Mouse (Mus musculus): ENCODE results near the gene Clnk.

Gene Clnk

DNA sequence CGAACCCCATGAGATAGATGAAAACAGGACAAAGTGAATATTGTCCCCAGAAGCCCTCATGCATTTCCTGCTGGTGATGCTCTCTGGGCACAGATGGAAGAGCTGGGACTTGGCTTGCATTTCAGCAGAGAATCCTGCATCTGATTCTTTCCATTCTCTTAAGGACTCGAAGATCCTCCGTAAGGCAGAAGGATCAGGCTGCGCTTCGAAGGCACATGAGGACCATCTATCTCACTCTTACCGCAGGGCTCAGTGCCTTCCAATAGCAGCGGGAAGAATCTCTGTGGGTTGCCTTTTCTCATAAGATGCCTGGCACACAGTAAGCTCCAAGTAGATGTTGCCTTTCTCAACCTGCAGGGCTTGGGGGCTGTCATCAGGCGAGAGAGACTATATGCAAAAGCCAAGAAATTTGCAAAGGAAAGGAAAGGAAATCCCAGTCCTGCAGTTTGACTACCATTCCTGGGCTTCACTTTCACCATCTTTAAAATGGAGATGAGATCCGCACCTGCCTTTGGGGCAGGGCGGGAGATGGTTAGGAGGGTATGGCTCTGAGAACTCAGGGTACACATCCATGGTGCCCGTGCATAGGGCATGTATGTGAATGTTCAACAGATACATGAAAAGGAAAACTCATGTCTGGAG, 167.6 kb downstream of the Clnk start:
- DNase-seq (ENCODE audit: low read depth), result no peak

DNA sequence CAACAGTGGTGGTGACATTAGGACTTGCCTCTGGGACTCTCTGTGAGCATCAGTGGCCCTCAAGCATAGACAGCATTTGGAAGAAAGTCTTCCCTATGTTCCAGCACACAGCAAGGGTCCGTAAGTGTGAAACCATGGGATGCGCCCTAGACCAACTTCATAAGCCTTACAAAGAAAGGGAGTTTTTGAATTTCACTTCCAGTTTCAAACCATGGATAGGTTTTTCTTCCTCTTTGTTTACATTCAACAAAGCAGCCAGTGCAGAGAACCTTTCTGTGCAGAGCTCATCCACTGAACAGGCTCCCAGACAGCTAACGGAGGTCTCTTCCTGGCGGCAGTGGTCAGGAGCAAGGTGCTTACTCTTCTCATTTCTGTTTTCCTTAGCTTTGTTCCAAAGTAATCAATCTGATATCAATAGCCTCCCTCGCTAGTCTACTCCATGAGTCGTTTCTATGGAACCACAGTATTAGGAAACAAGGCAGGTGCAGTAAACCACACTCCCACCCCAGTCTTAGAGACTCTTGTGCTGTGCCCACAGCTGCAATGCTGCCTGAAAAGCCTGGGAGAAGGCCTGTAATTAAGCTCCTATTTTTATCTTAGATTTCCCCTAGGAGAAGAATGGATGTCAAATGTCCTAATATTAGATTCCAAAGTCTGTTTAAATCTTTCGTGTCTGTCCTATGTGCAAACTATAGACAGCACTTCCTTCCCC, 169.1 kb downstream of the Clnk start:
- no peak for DNase-seq (ENCODE audit: low read depth)

DNA sequence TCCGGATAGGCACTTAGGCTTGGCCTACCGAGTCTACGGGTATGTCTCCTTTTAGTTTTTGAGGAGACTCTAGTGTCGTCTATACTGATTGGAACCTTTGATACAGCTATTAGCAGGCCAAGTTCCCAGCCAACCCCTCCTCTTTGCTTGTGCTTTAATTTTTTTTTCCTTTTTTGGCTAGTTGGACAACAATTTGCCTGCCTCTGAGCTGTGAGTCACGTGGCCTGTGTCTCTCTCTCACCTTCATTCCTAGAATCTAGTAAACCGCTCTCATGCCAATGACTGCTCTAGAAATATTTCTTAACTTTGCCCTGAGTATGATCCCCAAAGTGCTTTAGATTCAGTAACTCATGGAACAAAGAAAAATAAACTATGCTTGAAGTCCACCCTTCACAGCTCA, 173.7 kb downstream of the Clnk start:
- DNase-seq (ENCODE audit: low read depth), result no peak

DNA sequence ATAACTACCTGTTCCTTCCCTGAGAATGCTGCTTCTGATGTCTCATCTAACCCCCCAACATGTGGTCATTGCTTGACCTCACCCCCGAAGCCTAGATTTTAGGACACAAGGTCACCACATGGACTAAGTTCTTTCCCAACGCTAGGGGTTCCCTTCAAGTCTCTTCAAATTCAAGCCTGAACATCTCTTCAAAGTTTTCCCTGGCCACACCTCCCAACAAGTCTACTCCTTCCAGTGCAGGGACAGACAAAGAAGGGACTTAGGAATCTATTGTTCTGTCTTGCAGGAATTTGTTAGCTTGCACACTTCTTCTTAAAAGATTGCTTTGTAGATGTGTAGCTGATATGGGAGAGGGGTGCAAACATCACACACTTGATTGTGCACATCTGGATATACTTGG, 174.5 kb downstream of the Clnk start:
- DNase-seq (ENCODE audit: low read depth), result no peak

DNA sequence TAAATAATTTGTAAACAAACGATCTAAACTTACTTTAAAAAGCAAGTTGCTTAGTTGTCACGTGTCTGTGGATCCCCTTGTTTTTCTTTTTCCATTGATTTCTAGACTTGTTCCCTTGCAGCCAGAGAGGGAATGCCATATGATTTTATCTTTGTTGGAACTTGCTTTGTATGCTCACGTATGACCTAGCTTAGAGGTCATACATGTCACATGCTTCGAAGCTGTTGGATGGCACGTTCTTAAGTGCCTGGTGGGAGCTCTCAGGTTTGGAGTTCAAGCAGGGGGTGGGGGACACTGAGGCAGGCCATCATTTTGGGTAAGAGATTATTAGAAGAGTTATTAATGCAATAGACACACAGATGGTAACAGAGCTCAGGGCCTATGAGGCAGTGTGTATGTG, 178.1 kb downstream of the Clnk start:
- no peak for DNase-seq (ENCODE audit: low read depth)

DNA sequence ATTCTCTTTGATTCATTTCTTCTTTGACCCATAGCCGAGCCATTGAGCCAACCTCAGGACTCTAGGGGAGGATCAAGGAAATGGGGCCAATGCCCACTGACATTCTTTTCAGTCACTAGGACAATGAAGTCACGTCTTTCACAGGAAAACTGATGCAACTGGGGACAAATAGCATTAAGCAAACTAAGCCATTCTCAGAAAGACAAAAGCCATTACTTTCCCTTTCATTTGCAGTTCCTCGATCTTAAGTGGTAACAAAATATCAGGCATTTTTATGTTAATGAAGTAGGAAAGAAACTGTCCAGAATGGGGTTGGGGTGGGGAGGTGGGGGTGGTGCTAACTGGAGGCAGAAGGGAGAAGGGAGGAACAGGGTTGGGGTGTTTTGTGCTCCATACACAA, 178.6 kb downstream of the Clnk start:
- DNase-seq (ENCODE audit: low read depth), result no peak

DNA sequence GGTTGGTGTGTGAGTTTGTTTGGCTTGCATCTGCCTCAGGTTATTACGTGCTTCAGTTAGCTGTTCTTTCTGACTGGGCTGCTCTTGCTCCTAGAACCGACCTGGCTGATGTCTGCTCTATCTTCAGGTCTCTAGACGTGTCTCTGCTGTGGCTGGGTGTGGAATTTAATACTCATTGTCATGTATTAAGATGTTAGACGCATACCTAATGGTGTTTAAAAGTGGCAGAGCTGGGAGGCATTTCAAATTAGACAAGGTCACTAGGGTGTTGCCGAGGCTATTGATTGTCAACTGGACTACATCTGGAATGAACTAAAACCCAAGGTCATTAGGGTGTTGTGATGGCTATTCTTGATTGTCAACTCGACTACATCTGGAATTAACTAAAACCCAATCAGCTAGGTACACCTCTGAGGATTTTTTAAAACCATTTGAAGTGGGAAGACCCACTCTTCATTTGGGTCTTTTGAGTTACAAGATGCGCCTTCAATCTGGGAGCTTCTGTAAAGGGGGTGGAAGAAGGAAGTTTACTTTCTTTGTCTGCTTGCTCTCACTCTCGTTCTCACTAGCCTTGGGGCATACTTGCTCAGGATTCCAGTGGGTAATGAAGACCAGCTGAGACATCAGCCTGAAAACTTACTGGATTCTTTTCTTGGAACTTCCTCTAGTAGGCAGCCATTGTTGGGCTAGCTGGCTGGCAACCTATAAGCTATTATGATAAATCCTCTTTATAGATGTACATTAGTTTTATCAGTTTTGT, 179.8 kb downstream of the Clnk start:
- DNase-seq (ENCODE audit: low read depth), result no peak

DNA sequence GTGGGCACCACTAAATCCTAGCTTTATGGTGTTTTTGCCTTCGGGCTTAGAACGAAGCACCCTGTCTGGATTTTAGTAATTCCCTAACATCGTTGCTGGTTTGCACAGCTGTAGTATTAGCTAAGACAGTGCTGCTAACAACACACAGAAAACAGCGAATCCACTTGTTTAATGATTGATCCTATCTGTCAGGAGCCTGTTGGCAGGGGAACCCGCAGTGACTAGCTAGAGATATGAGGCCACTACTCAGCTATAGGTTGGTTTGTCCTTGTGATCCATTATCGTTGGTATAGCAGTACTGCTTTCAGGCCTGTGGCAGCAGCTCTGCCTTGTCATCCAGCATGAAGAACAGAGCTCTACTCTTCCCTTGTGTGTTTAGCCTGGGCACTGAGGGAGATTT, 183.8 kb downstream of the Clnk start:
- DNase-seq (ENCODE audit: low read depth), result no peak

DNA sequence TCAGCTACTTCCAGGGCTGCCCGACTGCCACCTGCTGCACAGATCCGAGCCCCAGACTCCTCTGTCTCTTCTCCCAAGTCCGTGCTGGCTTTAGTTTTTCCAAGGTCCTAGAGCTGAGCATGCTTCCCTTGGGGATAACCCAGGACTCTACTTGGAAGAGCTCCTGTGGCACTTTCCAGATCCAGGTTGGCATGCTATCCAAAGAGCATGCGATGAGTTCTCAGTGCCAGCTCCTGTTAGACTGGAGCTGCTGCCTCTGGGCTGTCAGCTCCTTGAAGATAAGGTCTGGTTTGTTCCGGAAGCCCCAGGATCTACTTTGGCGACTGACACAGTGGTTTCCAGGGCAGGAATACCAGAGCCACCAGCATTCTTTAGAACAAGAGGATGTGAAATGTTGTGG, 187.4 kb downstream of the Clnk start:
- no peak for DNase-seq (ENCODE audit: low read depth)

DNA sequence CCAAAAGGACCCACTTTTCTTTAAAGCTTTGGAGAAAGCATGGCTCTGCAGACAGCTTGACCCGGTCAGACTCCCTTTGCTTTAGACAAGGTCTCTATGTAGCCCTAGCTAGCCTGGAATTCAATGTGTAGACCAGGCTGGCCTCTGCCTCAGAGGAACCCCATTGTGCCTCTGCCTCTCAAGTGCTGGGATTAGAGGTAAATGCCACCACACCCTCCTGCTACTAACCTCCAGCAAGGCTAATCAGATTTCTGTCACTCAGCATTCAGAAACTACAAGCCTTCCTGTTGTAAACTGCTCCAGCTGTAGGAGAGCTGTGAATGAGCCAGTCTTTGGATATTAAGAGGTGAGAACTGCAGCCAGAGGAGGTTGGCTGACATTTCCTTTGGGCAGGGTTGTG, 188.9 kb downstream of the Clnk start:
- no peak for DNase-seq (ENCODE audit: low read depth)

DNA sequence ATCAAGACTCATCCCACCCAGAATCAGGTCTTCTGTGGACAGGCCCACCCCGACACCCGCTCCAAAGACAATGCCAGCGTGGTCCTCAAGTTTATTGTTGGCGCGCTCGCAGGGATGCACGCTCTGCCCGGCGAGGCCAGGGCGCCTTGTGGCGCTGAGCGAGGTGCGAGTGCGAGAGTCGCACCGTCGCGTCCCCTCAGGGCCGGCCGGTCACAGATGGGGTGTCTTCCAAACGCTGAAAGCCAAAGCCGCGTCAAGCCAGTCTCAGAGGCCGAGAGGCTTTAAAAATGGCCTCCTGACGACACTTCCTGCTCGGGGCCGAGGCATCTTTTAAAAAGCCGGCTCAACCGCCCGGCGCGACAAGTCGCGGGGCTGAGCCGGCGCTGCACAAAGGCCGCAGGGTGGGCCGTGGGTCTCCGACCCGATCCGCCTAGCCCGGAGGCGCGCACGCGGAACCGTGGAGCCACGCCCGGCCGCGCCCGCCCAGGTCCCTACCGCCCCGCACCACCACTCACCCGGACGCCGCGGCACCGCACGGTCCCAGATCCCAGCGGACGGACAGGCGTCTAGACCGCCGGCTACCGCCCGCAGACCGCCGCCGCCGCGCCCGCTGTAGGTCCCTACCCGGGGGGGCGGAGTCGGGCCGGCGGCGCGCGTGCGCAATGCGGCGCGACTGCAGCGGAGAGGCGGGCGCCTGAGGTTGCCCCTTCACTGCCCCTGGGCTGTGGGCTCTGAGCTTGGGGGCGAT, 192.3 kb downstream of the Clnk start, which contains the start of gene Zfp518b:
Zfp518b (minus strand) TSS at position 663 of the 748 bp plus-strand sequence.
- no peak for DNase-seq (ENCODE audit: low read depth)

DNA sequence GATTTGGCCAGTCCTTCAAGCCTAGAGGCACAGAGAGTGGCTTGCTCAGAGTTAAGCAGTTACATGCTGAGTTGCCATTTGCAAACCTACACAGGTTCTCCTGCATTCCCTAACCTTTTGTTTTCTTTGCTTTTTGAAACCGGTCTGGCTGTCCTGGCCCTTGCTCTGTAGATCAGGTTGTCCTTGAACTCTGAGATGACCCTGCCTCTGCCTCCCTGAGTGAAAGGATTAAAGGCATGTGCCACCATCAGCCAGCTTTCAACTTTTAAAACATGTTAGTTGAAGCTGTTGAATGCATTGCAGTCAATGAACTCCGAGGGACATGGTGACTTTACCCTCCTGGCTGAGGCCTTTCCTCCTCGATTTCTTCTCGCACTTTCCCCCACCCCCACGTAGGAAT, 217.8 kb downstream of the Clnk start:
- DNase-seq (ENCODE audit: low read depth), result no peak

All from 416B (cell line).